Mouse (Mus musculus): ENCODE data around the gene Dcst1. TPM values are rescaled to one million over a fixed set of nuclear protein-coding genes. Genes with fewer than 3 reads are reported as not detected.

Dcst1 gene
- total and polyA plus RNA-seq, 2 experiments from 2014 or later = 0.29 to 0.50 TPM

DNA sequence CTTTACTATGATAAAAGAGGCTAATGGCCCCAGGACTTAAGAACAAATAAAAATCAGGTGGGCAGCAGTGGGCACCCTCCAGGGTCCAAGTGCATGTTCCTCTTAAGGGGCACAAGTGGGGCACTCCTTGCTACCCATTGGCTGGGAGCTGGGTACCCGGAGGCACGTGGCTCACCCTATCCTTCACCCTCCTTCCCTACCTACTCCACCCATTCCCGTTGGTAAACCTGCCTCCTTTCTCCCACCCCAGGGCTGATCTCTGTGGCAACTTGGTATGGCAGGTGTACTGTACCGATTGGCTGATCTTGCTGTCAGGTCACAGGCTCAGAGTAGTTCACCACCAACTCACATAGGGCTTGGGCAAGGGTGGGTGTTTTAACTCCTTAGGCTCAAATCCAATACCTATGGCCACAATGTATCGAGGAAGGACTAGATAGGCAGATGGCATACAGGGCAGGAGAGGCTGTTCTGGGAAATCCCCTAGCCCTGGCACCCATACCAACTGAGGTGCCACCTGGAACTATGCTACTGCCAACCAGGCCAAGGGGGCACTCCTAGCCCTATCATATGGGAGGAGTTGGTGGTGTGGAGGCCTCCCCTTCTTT, 18.7 kb upstream of the Dcst1 start:
- H3K27me3 ChIP-seq (ENCODE audit: control insufficient read depth, insufficient read depth, low read length) = no peaks in the 10 kb centered on the region
- H3K9me3 ChIP-seq (replicated peaks; ENCODE audit: control insufficient read depth, low read length) = no peaks in the 10 kb centered on the region
- TF ChIP-seq CTCF (IDR thresholded peaks at IDR 0.05; ENCODE audit: low read depth) = no peak
- no peak for TF ChIP-seq EP300 (IDR thresholded peaks at IDR 0.05; ENCODE audit: low read depth)
- no peak overlapping the region for H3K27ac ChIP-seq (ENCODE audit: low read depth)
- H3K4me3 ChIP-seq (ENCODE audit: low read depth, low read length) = no peak overlapping the region
- peaks cover 11% of the 10 kb centered on the region for H3K36me3 ChIP-seq (replicated peaks; ENCODE audit: control insufficient read depth, insufficient read depth, low read length)
- ATAC-seq (ENCODE audit: insufficient read depth, low read depth) (no peak), DNase-seq (ENCODE audit: low spot score) (no peak)
- 0 out of 2 replicates have a peak, but pooled peaks cover 8% of the 10 kb centered on the region for H3K4me1 ChIP-seq (ENCODE audit: control insufficient read depth, insufficient read depth)
- WGBS = 82% methylated on average over 5 of the region's 5 CpGs
- H3K9ac ChIP-seq (replicated peaks; ENCODE audit: low read depth, low read length) = no peak overlapping the region
- no peak overlapping the region for H3K4me2 ChIP-seq (ENCODE audit: low read depth, low read length)

DNA sequence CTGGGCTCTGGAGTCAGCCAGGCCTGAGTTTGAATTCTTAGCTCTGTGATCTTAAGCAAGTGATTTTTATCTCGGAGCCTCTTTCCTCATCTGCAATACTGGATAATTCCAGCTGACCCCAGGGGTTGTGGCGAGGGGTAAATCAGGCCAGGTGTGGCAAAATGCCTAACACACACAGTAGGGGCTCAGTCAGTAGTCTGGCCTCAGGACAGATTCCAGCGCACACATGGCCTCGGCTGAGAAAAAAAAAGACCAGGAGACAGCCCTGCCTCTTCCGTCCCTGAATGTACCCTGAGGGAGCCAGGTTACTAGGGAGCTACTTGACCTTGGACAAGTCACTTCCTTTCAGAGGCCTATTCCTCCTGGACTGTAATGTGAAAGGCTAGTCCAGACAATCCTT, 17.9 kb upstream of the Dcst1 start:
- Histone ChIP-seq H3K27ac (ENCODE audit: low read depth) (no peak overlapping the region), H3K36me3 (replicated peaks; ENCODE audit: control insufficient read depth, insufficient read depth, low read length) (peaks cover 11% of the 10 kb centered on the region), H3K9me3 (replicated peaks; ENCODE audit: control insufficient read depth, low read length) (no peaks in the 10 kb centered on the region), H3K4me2 (ENCODE audit: low read depth, low read length) (no peak overlapping the region), H3K4me3 (ENCODE audit: low read depth, low read length) (no peak overlapping the region), H3K27me3 (ENCODE audit: control insufficient read depth, insufficient read depth, low read length) (no peaks in the 10 kb centered on the region), H3K4me1 (ENCODE audit: control insufficient read depth, insufficient read depth) (peaks cover 8% of the 10 kb centered on the region; the same call in 1 of the 2 replicates), H3K9ac (replicated peaks; ENCODE audit: low read depth, low read length) (no peak overlapping the region)
- no peak for DNase-seq (ENCODE audit: low spot score)
- TF ChIP-seq CTCF (IDR thresholded peaks at IDR 0.05; ENCODE audit: low read depth) = no peak
- no peak for TF ChIP-seq EP300 (IDR thresholded peaks at IDR 0.05; ENCODE audit: low read depth)
- 64% methylated on average over 5 of the region's 5 CpGs for WGBS
- no peak for ATAC-seq (ENCODE audit: insufficient read depth, low read depth)

DNA sequence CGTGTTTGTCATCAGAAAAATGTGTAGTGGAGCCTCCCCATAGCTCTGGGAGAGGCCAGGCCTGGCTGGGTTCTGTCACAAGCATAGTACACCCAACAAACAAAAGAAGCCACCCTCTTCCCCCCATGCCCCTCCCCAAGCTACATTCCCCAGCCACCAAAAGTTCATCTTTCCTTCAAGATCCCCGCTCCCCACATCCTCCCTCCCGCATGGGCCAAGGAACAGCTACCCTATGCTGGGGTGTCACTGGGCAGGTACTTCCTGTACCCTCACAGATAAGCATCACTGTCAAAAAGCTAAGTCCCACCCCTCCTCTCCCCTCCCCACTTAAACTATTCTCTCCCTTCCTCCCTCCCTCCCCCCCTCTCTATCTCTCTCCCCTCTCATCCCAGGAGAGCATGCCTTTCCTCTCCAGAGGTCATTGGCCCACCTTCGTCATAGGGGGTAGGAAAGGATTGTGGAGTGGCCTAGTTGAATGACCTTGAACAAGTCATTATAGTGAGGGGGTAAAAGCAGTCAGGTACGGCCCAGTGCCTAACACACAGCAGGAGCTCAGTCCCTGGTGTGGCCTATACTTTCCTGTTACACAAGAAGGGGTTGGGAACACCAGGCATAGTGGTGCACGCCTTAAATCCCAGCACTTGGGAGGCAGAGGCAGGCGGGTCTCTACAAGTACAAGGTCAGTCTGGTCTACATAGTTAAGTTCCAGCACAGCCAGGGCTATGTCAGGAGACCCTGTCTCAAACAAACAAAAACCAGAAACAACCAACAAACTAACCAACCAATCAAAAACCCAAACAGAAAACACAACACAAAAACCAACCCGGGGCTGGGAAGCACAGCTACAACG, 17.2 kb upstream of the Dcst1 start:
- Histone ChIP-seq H3K9me3 (replicated peaks; ENCODE audit: control insufficient read depth, low read length) (no peaks in the 10 kb centered on the region), H3K9ac (replicated peaks; ENCODE audit: low read depth, low read length) (no peak overlapping the region), H3K36me3 (replicated peaks; ENCODE audit: control insufficient read depth, insufficient read depth, low read length) (peaks cover 11% of the 10 kb centered on the region), H3K4me2 (ENCODE audit: low read depth, low read length) (no peak overlapping the region), H3K4me3 (ENCODE audit: low read depth, low read length) (no peak overlapping the region), H3K27me3 (ENCODE audit: control insufficient read depth, insufficient read depth, low read length) (no peaks in the 10 kb centered on the region), H3K27ac (ENCODE audit: low read depth) (no peak overlapping the region), H3K4me1 (ENCODE audit: control insufficient read depth, insufficient read depth) (peaks cover 6% of the 10 kb centered on the region; the same call in 1 of the 2 replicates)
- ATAC-seq (ENCODE audit: insufficient read depth, low read depth) (no peak), DNase-seq (ENCODE audit: low spot score) (no peak)
- WGBS = 84% methylated on average over 9 of the region's 9 CpGs
- TF ChIP-seq EP300 (IDR thresholded peaks at IDR 0.05; ENCODE audit: low read depth) (no peak), CTCF (IDR thresholded peaks at IDR 0.05; ENCODE audit: low read depth) (no peak)

DNA sequence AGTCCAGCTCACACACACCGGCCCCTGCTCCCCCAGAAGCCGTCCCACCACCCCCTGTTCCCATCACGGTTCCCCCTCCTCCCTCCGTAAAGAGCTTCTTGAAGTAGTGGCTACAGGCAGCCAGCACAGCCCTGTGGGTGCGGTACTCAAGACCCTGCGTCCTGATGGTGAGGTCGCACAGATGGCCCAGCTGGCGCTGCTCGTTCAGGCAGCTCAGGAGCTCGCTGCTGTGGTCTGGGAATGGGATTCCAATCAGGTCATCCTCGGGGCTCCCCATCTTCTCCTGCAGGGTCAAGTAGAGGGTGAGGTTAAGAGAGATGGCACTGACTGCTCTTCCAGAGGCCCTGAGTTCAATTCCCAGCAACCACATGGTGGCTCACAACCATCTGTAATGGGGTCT, 16.2 kb upstream of the Dcst1 start:
- DNase-seq (ENCODE audit: low spot score) (no peak), ATAC-seq (ENCODE audit: insufficient read depth, low read depth) (no peak)
- peaks cover 6% of the 10 kb centered on the region; the same call in 1 of the 2 replicates for H3K4me1 ChIP-seq (ENCODE audit: control insufficient read depth, insufficient read depth)
- no peak overlapping the region for H3K4me3 ChIP-seq (ENCODE audit: low read depth, low read length)
- H3K36me3 ChIP-seq (replicated peaks; ENCODE audit: control insufficient read depth, insufficient read depth, low read length) = peaks cover 11% of the 10 kb centered on the region
- TF ChIP-seq EP300 (IDR thresholded peaks at IDR 0.05; ENCODE audit: low read depth) (no peak), CTCF (IDR thresholded peaks at IDR 0.05; ENCODE audit: low read depth) (no peak)
- no peaks in the 10 kb centered on the region for H3K27me3 ChIP-seq (ENCODE audit: control insufficient read depth, insufficient read depth, low read length)
- H3K9ac ChIP-seq (replicated peaks; ENCODE audit: low read depth, low read length) = no peak overlapping the region
- H3K4me2 ChIP-seq (ENCODE audit: low read depth, low read length) = no peak overlapping the region
- WGBS = 87% methylated on average over 11 of the region's 11 CpGs
- no peak overlapping the region for H3K27ac ChIP-seq (ENCODE audit: low read depth)
- H3K9me3 ChIP-seq (replicated peaks; ENCODE audit: control insufficient read depth, low read length) = no peaks in the 10 kb centered on the region

DNA sequence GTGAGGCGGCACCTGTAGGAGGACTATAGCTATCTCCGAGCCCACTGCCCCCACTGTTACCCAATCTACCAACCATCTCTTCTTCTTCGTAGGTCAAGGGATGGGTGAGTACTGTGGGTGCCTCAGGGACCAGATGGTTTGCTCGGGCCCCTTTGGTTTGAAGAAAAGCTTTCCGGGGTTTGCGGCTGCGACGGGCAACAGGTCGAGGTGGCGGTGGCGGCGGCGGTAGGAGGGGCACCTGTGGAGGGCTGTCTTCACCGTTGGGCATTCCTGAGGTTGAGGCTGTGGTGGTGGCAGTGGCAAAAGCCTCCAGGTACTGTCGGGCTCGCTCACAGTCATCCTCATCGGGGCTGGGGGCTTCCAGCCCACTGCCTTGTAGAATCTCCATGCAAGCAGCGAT, 15.7 kb upstream of the Dcst1 start:
- TF ChIP-seq EP300 (IDR thresholded peaks at IDR 0.05; ENCODE audit: low read depth) (no peak), CTCF (IDR thresholded peaks at IDR 0.05; ENCODE audit: low read depth) (no peak)
- no peak overlapping the region for H3K27ac ChIP-seq (ENCODE audit: low read depth)
- no peaks in the 10 kb centered on the region for H3K27me3 ChIP-seq (ENCODE audit: control insufficient read depth, insufficient read depth, low read length)
- no peak overlapping the region for H3K4me3 ChIP-seq (ENCODE audit: low read depth, low read length)
- 93% methylated on average over 18 of the region's 18 CpGs for WGBS
- no peak for DNase-seq (ENCODE audit: low spot score)
- peaks cover 11% of the 10 kb centered on the region for H3K36me3 ChIP-seq (replicated peaks; ENCODE audit: control insufficient read depth, insufficient read depth, low read length)
- H3K9me3 ChIP-seq (replicated peaks; ENCODE audit: control insufficient read depth, low read length) = no peaks in the 10 kb centered on the region
- H3K4me1 ChIP-seq (ENCODE audit: control insufficient read depth, insufficient read depth) = peaks cover 6% of the 10 kb centered on the region; the same call in 1 of the 2 replicates
- ATAC-seq (ENCODE audit: insufficient read depth, low read depth) = no peak
- no peak overlapping the region for H3K4me2 ChIP-seq (ENCODE audit: low read depth, low read length)
- no peak overlapping the region for H3K9ac ChIP-seq (replicated peaks; ENCODE audit: low read depth, low read length)

All from heart, postnatal 0 days (tissue).